Mouse (Mus musculus): ENCODE results near the gene Cdsn.

GRCm38 (mm10) chr17:35551881-35552414 lies at the start of gene Cdsn:
- TF ChIP-seq CTCF (IDR thresholded peaks at IDR 0.05; ENCODE audit: low read depth) (no peak), EP300 (IDR thresholded peaks at IDR 0.05; ENCODE audit: low read depth) (no peak)
